Mouse (Mus musculus) liver, embryonic 12.5 days (tissue): ENCODE results near the gene Nckipsd. TPM values are rescaled to one million over a fixed set of nuclear protein-coding genes. Genes with fewer than 3 reads are reported as not detected.
A peak's percentile ranks its signal among the peaks of the same experiment; 100 is the strongest.

Experiments
- ATAC-seq: fragments of 200-750 bp; cut with Nextera tagmentation; 2 replicates; pipeline ENCODE4 v1.8.0; 2017; ENCODE audit warnings: moderate number of reproducible peaks, mild to moderate bottlenecking, moderate library complexity
- H3K27ac ChIP-seq: fragments of 300-500 bp; sonication (generic); 2 replicates; pipeline ENCODE4 v1.5.1; 2016; ENCODE audit warnings: mild to moderate bottlenecking
- H3K27me3 ChIP-seq: fragments of 300-500 bp; sonication (generic); replicated peaks from 2 replicates; pipeline ENCODE4 v1.6.1; 2016; ENCODE audit warnings: mild to moderate bottlenecking, moderate library complexity
- H3K36me3 ChIP-seq: fragments of 300-500 bp; sonication (generic); 2 replicates; pipeline ENCODE4 v1.6.1; 2016; ENCODE audit warnings: mild to moderate bottlenecking, moderate library complexity
- H3K4me1 ChIP-seq: fragments of 300-500 bp; sonication (generic); 2 replicates; pipeline ENCODE4 v1.6.1; 2016
- H3K4me2 ChIP-seq: fragments of 300-500 bp; sonication (generic); 2 replicates; pipeline ENCODE4 v1.6.1; 2016; ENCODE audit warnings: mild to moderate bottlenecking, moderate library complexity
- H3K4me3 ChIP-seq: fragments of 300-500 bp; sonication (generic); 2 replicates; pipeline ENCODE4 v1.5.1; 2016; ENCODE audit warnings: mild to moderate bottlenecking, moderate library complexity
- H3K9ac ChIP-seq: fragments of 300-500 bp; sonication (generic); 2 replicates; pipeline ENCODE4 v1.6.1; 2016; ENCODE audit warnings: mild to moderate bottlenecking, moderate library complexity
- H3K9me3 ChIP-seq: fragments of 300-500 bp; sonication (generic); replicated peaks from 2 replicates; pipeline ENCODE4 v1.6.1; 2016; ENCODE audit warnings: mild to moderate bottlenecking, moderate library complexity
- WGBS: fragments of 180-500 bp; shearing (Covaris S2); methylation state at CpG from one replicate; pipeline ENCODE4 v1.1.7; 2016; ENCODE audit not compliant: insufficient replicate concordance; 5-methylcytosine and 5-hydroxymethylcytosine counted together
- polyA plus RNA-seq: library from polyadenylated mRNA; unstranded; fragments of >200 nt; fragmentation: Nextera tagmentation; extraction: Ambion mirVana; gene quantifications from 2 replicates; pipeline ENCODE4 v1.2.1, GENCODE M21; 2016

Gene Nckipsd
- polyA plus RNA-seq, 1 experiment from 2014 or later, result 9.1 TPM

DNA sequence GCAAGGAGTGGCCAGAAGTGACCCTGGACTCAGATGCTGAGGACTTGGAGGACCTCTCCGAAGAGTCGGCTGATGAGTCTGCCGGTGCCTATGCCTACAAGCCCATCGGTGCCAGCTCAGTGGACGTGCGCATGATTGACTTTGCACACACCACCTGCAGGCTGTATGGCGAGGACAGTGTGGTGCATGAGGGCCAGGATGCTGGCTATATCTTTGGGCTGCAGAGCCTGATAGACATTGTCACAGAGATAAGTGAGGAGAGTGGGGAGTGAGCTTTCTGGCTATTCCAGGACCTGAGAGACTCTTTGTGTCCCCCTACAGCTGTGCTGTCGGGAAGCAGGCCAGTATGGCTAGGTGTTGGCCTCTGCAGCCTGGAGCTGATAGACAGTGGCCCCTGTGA lies 2.4 kb upstream of the Nckipsd start:
- peaks cover 61% of the 10 kb centered on the region for H3K4me1 ChIP-seq
- WGBS, result 62% methylated on average over 8 of the region's 8 CpGs
- no peaks in the 10 kb centered on the region for H3K27me3 ChIP-seq
- peak overlapping the region; percentile 30; the same call in 1 of the 2 replicates for H3K9ac ChIP-seq
- peak overlapping the region; percentile 93 for H3K27ac ChIP-seq
- peaks cover 68% of the 10 kb centered on the region for H3K36me3 ChIP-seq
- ATAC-seq, result peak; percentile 61
- peak overlapping the region; percentile 38 for H3K4me2 ChIP-seq
- no peak overlapping the region for H3K4me3 ChIP-seq
- H3K9me3 ChIP-seq, result no peaks in the 10 kb centered on the region

DNA sequence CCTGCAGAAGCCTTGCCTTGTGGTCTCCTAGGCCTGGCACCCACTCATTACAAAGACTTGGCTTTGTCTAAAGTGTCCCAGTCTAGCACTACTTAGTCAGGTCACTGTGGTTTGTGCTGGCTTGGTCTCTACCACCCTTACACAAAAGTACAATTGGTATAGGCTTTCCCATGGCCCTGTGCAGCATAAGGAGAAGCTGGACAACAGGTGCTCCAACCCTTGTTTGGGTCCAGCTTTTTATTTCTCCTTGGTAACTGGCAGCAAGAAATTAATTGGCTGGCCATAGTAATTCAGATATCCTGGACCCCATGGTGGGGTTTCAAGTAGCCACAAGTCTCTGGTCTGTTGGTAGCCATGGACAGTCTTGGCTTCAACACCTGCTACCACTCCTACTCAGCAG lies 1.8 kb upstream of the Nckipsd start:
- no peak for ATAC-seq
- no peak overlapping the region for H3K4me3 ChIP-seq
- H3K9me3 ChIP-seq, result no peaks in the 10 kb centered on the region
- H3K4me2 ChIP-seq, result peak overlapping the region; percentile 99; the same call in 1 of the 2 replicates
- 0 out of 2 replicates have a peak overlapping the region, but pooled peaks have one; percentile 44 for H3K9ac ChIP-seq
- H3K4me1 ChIP-seq, result peaks cover 61% of the 10 kb centered on the region
- peaks cover 67% of the 10 kb centered on the region for H3K36me3 ChIP-seq
- H3K27ac ChIP-seq, result peak overlapping the region; percentile 93
- H3K27me3 ChIP-seq, result no peaks in the 10 kb centered on the region

DNA sequence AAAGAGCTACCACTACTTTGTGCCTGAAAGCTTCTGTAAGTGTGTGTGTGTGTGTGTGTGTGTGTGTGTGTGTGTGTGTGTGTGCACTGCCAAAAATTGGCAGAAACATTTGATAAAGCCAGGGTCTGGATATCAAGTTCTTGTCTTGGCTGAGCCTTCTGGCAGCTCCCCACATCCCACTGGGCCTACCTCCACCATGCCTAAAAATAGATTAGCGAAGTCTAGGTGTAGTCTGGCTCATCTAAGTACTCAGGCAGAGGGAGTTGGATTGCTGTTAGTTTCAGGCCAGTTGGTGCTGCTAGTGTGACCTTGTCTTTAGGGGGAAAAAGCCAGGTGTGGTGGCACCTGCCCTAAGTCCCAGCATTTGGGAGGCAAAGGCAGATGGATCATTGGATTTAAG lies 1.3 kb upstream of the Nckipsd start:
- H3K27me3 ChIP-seq, result no peaks in the 10 kb centered on the region
- H3K27ac ChIP-seq, result peak overlapping the region; percentile 93
- no peak for ATAC-seq
- H3K9me3 ChIP-seq, result no peaks in the 10 kb centered on the region
- 88% methylated on average over 1 of the region's 1 CpGs for WGBS
- peaks cover 67% of the 10 kb centered on the region for H3K36me3 ChIP-seq
- H3K4me1 ChIP-seq, result peaks cover 61% of the 10 kb centered on the region
- peak overlapping the region; percentile 99 for H3K4me2 ChIP-seq
- no peak overlapping the region for H3K4me3 ChIP-seq
- peak overlapping the region; percentile 44 for H3K9ac ChIP-seq

DNA sequence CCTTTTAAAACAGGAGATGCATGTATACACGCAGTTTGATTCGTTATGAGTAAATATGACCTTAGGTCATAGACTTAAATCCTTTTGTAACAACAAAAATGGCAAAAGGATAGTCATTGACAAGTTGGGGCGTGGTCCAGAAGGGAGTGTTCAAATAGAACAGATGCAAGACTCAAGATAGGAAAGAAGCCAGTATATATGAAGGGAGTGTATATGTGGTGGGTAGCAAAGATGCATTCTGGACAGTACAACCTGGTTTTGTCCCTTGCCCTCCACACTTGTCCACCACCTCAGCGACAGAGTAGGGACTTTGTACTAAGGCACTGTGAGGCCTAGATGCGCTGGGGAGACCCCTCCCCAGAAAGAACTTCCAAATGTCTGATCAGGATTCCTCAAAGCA lies 494 bp upstream of the Nckipsd start:
- Histone ChIP-seq H3K4me3 (peak overlapping the region; percentile 76), H3K27ac (peak overlapping the region; percentile 93), H3K27me3 (no peaks in the 10 kb centered on the region), H3K4me2 (peak overlapping the region; percentile 99), H3K36me3 (peaks cover 67% of the 10 kb centered on the region), H3K4me1 (peaks cover 61% of the 10 kb centered on the region), H3K9me3 (no peaks in the 10 kb centered on the region), H3K9ac (peak overlapping the region; percentile 70)
- WGBS, result 46% methylated on average over 5 of the region's 5 CpGs
- peak; percentile 81 for ATAC-seq

DNA sequence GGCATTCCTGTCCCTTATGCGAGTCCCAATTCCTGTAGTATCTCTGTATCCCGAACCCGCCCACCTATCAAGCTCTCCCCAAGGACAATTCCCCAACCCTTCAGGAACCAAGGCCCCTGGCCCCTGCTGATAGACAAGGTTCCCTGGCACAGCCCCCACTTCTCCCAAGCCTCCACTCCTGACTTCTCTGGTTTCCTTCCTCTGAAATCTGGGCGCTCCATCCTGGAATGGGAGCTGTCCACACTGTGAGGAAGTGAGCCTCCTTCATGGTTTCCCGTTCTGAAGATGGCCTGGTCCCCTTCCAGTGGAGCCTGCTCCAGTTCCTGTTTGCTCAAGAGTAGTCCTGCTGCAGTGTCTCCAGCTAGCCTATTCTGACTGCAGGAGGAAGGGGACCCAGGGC lies 1.0 kb downstream of the Nckipsd start:
- Histone ChIP-seq H3K36me3 (peaks cover 62% of the 10 kb centered on the region), H3K27me3 (no peaks in the 10 kb centered on the region), H3K4me3 (peak overlapping the region; percentile 76), H3K4me1 (peaks cover 56% of the 10 kb centered on the region), H3K9ac (peak overlapping the region; percentile 93), H3K4me2 (peak overlapping the region; percentile 99), H3K27ac (no peak overlapping the region), H3K9me3 (no peaks in the 10 kb centered on the region)
- WGBS, result 45% methylated on average over 5 of the region's 5 CpGs
- no peak for ATAC-seq

DNA sequence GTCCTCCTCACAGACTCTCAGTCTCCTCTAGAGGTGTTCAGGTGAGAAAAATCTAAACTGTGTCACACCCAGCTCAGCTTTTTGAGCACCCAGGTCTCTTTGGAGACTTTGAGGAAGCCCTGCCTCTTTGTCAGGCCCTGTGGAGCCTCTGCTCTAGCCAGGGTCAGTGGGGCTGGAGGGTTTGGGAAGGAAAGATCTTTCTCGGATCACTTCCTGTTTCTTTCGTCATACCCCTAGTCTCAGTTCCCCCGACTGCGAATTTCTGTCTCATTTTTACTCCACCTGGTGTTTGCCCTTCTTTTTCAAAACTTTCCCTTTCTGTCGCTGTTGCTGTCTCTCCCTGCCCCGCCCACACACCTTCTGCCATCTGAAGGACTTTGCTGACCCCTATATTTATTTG lies 1.6 kb downstream of the Nckipsd start:
- Histone ChIP-seq H3K4me3 (no peak overlapping the region), H3K27ac (no peak overlapping the region), H3K27me3 (no peaks in the 10 kb centered on the region), H3K36me3 (peaks cover 62% of the 10 kb centered on the region), H3K9me3 (no peaks in the 10 kb centered on the region), H3K4me1 (peaks cover 51% of the 10 kb centered on the region), H3K4me2 (peak overlapping the region; percentile 99; the same call in 1 of the 2 replicates), H3K9ac (peak overlapping the region; percentile 93; the same call in 1 of the 2 replicates)
- no peak for ATAC-seq
- 37% methylated on average over 6 of the region's 6 CpGs for WGBS

DNA sequence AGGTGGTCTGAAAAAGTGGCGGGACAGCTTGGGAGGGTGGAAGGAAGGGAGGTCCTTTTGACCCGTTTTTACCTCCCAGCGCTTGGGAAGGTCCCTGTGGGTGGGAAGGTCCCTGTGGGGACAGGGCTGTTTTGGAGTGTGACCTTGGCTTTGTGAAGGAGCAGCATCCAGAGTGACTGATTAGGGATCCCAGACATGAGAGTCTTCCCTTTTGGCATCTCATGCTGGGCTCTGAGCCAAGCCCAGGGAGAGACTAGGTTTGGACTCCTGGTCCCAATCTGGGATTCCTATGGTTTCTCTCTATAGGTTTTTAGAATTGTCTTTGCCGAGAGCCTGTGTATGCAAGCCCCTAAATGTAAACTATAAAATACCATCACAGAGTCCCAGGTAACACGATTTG lies 2.3 kb downstream of the Nckipsd start:
- H3K36me3 ChIP-seq, result peaks cover 62% of the 10 kb centered on the region
- H3K4me3 ChIP-seq, result no peak overlapping the region
- no peak overlapping the region for H3K27ac ChIP-seq
- H3K9ac ChIP-seq, result no peak overlapping the region
- H3K4me1 ChIP-seq, result peaks cover 43% of the 10 kb centered on the region
- no peak for ATAC-seq
- H3K9me3 ChIP-seq, result no peaks in the 10 kb centered on the region
- H3K27me3 ChIP-seq, result no peaks in the 10 kb centered on the region
- H3K4me2 ChIP-seq, result no peak overlapping the region
- 75% methylated on average over 5 of the region's 5 CpGs for WGBS

DNA sequence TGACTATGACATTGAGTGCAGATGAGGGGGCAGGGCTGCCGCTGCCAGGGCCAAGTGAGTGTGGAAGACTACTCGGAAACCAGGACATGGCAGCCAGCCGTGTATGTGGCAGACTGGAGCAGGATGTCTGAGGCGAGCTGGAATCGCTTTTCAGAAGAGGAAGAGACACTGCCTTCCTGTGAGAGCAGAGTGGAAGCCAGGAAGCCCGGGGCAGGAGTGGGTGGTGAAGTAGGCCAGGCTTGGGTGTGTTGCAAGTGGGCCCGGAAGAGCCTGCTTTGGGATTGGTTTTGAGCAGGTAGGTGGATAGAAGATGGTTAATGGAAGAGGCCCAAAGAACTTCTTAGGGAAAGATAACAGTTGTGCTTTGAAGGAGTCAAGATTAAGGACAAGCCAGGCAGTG lies 7.4 kb downstream of the Nckipsd start:
- H3K27ac ChIP-seq, result no peak overlapping the region
- no peak overlapping the region for H3K4me3 ChIP-seq
- H3K4me1 ChIP-seq, result no peaks in the 10 kb centered on the region
- no peak overlapping the region for H3K9ac ChIP-seq
- H3K27me3 ChIP-seq, result peaks cover 7% of the 10 kb centered on the region; the same call in 1 of the 2 replicates
- ATAC-seq, result no peak
- H3K9me3 ChIP-seq, result no peaks in the 10 kb centered on the region
- 77% methylated on average over 7 of the region's 7 CpGs for WGBS
- peaks cover 52% of the 10 kb centered on the region for H3K36me3 ChIP-seq
- H3K4me2 ChIP-seq, result no peak overlapping the region

DNA sequence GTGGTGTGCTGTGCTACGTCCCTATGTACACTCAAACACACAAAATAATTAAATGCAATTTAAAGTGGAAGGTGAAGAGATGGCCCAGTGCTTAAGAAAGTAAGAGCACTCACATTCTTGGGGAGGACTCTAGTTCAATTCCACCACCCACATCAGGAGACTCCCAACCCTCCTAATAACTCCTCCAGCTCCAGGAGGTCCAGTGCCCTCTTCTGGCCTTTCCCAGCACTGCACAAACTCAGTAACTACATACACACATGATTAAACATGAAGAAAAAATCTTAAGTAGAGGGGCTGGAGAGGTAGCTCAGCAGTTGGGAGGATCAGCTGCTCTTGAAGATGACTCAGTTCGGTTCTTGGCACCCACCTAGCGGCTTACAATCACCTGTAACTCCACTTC lies 11.3 kb downstream of the Nckipsd start:
- no peak for ATAC-seq
- Histone ChIP-seq H3K36me3 (peaks cover 22% of the 10 kb centered on the region), H3K9ac (no peak overlapping the region), H3K4me3 (no peak overlapping the region), H3K4me2 (no peak overlapping the region), H3K27ac (no peak overlapping the region), H3K27me3 (peaks cover 46% of the 10 kb centered on the region), H3K9me3 (no peaks in the 10 kb centered on the region), H3K4me1 (no peaks in the 10 kb centered on the region)
- WGBS, result 41% methylated on average over 3 of the region's 3 CpGs

DNA sequence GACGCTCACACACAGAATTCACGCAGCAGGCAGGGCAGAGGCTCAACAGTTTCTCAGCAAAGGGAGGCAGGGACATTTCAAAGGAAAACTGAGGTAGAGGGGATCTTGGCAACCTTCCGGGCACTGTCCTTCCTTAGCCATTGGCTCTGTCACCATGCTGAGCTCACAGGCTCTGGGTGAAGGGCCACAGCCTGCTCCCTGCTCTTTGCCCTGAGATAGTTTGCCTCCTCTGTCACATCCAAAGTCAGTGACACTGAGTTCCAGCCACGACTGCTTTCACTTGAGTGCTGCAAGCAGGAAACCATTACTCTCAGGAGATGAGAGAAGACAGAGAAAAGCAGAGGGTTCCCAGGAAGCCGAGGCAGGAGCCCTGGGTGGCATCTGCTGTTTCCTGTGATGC lies 11.9 kb downstream of the Nckipsd start:
- Histone ChIP-seq H3K4me1 (no peaks in the 10 kb centered on the region), H3K27ac (no peak overlapping the region), H3K36me3 (peaks cover 16% of the 10 kb centered on the region), H3K27me3 (peaks cover 52% of the 10 kb centered on the region), H3K4me2 (no peak overlapping the region), H3K9me3 (no peaks in the 10 kb centered on the region), H3K4me3 (no peak overlapping the region), H3K9ac (no peak overlapping the region)
- ATAC-seq, result no peak
- WGBS, result 52% methylated on average over 5 of the region's 5 CpGs

DNA sequence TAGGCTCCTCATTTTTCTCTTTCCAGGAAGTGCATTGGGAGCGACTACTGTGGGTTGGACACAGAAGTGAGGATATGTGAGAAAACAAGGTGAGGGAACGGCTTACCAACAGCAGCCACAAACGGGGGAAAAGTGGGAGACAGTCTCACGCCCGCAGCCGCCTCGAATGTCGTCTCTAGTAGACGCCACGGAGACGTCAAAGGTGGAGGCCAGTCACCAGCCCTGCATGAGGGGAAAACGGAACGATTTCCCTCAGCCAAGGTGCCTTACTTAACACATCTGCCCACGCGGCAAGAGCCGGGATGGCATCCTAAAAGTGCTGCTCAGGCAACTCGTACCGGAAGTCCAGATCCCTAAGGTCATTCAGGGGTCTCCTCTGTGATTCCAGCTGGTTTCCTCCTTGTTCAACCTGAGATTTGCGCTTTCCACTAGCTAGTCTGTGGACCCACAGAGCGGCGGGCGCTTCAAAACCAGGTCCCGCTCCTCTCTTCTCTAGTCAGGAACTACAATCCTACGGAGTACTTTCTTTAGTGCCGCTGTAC lies 16.0 kb downstream of the Nckipsd start:
- H3K27ac ChIP-seq, result no peak overlapping the region
- WGBS, result 4% methylated on average over 25 of the region's 25 CpGs
- peaks cover 17% of the 10 kb centered on the region for H3K4me1 ChIP-seq
- H3K9me3 ChIP-seq, result no peaks in the 10 kb centered on the region
- ATAC-seq, result no peak
- peaks cover 93% of the 10 kb centered on the region for H3K27me3 ChIP-seq
- H3K4me3 ChIP-seq, result no peak overlapping the region
- H3K4me2 ChIP-seq, result no peak overlapping the region
- H3K36me3 ChIP-seq, result no peaks in the 10 kb centered on the region
- H3K9ac ChIP-seq, result no peak overlapping the region

DNA sequence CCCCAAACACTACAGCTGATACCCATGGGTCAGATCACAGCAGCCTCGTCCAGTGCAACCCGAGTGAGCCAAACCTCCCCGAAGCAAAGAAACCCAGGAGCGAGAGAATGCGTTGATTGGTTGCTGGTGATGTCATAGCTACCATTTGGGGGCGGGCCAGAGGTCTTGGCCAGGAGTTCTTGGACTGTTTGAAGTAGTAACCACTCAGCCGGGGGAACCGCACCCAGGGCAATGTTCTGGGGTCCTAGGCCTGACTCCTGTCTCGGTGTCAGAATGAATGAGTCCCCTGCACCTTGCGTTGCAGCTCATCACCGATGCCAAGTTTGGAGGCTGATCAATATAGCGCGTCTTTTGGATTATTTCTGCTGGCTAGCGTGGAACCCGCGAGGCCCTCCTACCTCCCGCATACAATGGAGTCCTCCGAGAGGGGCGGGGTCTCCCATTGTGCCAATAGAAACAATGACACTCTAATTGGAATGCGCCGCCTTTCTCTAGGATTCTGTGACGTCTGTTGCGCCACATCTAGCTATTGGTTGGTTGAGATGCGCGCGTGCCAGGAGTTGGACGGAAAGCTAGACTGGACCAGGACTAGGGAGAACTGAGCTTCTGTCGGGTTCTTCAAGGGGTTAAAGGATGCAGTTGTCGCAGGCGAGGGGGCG lies 16.7 kb downstream of the Nckipsd start:
- peak overlapping the region; percentile 70; the same call in 1 of the 2 replicates for H3K4me2 ChIP-seq
- 0 out of 2 replicates have a peak overlapping the region, but pooled peaks have one; percentile 0 for H3K4me3 ChIP-seq
- no peak overlapping the region for H3K9ac ChIP-seq
- H3K4me1 ChIP-seq, result peaks cover 17% of the 10 kb centered on the region
- no peaks in the 10 kb centered on the region for H3K36me3 ChIP-seq
- no peak overlapping the region for H3K27ac ChIP-seq
- ATAC-seq, result no peak
- H3K27me3 ChIP-seq, result peaks cover 99% of the 10 kb centered on the region
- 3% methylated on average over 31 of the region's 31 CpGs for WGBS
- no peaks in the 10 kb centered on the region for H3K9me3 ChIP-seq
